Mouse (Mus musculus) kidney, postnatal 25 days (tissue): Measurements from ENCODE around the gene Smoc1.

ENCODE experiments used
- DNase-seq, 2 experiments: peaks; one replicate each; pipeline ENCODE4 v3.0.0; 2021; ENCODE audit warnings: mixed read lengths in 2 of 2

Smoc1 gene

DNA sequence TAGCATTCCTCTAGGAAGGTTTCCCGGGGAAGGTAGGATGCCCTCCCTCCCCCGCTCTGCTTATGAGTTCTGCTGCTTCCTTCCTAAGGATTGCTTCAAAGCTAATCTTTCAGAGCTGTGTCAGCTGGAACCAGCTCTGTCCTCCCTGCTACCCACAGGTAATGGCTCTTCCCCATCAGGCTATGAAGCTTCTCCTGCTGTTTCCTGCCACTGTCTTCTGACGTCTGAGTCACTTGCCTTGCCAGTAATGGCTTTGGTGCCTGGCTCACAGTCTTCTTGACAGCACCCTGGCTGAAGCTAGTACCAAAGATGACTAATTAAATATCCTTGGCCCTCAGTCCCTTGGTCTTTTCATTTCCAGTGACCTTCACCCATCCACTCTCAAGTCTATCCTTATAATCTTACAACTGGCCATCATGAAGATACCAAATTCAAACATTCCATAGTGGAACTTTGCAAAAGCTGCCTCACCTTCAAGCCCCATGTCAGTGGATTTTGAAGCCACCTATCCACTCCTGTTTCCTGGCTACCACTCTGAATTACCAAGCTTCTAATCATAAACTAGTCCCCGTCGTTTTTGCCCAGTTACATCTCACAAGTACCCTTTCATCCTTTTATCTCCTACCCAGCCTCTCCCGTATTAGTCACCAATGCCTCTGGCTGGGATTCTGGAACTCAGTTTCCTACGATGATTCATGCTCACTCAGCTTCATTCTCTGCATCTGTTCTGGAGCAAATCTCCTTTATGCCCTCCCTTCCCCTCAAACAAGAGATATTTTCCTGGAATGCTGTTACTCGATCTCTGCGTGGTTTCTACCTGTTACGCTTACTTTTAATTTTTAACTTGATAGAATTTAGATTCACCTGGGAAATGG lies 209.1 kb downstream of the Smoc1 start:
- no peak for DNase-seq
